Mouse (Mus musculus): ENCODE results near the gene Cd36. TPM values are rescaled to one million over a fixed set of nuclear protein-coding genes. Genes with fewer than 3 reads are reported as not detected.

The Cd36 gene
- polyA plus RNA-seq, 1 experiment = 7.7 TPM

DNA sequence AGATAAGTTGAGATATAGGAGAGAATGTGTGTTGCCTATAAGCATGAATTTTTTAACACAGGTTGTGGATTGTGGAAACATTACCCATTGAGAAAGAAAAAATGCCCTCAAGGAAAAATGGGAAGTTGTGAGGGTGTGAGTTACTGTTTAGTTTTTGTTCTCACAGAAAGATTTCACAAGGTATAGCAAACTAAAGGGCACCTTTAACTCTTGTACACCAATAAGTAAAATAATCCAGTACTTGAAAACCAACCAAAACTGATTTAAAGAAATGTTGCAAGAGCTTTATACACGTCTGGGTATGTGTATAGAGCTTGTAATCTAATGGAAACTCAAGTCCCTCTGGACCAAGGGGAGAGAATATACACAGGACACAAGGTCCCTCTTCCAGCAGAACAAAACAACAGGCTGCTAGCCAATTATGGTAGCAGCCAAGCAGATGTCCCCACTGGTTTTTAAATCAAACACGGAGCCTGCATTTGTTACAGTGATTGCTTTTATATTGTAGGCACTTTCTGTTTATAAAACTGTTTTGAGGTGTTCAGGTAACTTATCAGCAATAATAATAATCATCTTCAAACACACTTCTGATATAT lies 5.1 kb upstream of the Cd36 start:
- no peak overlapping the region for H3K4me3 ChIP-seq
- TF ChIP-seq POLR2A (IDR thresholded peaks at IDR 0.05; ENCODE audit: insufficient read length, low read depth) = no peak
- TF ChIP-seq E2F4 (IDR thresholded peaks at IDR 0.05; ENCODE audit: insufficient read depth) = no peak
- TF ChIP-seq MAX (IDR thresholded peaks at IDR 0.05; ENCODE audit: low read depth) = no peak
- TF ChIP-seq TCF12 (IDR thresholded peaks at IDR 0.05; ENCODE audit: insufficient read depth, poor library complexity, severe bottlenecking) = no peak
- TF ChIP-seq CEBPB (IDR thresholded peaks at IDR 0.05; ENCODE audit: insufficient read depth, poor library complexity, severe bottlenecking) = no peak
- no peak for TF ChIP-seq MYOG (IDR thresholded peaks at IDR 0.05; ENCODE audit: control insufficient read depth in 1 of 3, insufficient read depth in 1 of 3, insufficient read length in 2 of 3, low read depth in 2 of 3)
- no peak for TF ChIP-seq TCF3 (IDR thresholded peaks at IDR 0.05; ENCODE audit: insufficient read length, low read depth)
- TF ChIP-seq MYOD1 (IDR thresholded peaks at IDR 0.05; ENCODE audit: control insufficient read depth in 1 of 3, insufficient read length in 2 of 3, low read depth in 2 of 3) = no peak
- no peak for TF ChIP-seq REST (IDR thresholded peaks at IDR 0.05; ENCODE audit: insufficient read depth, insufficient read length)
- no peak overlapping the region for H3K4me2 ChIP-seq (ENCODE audit: low read depth)
- no peaks in the 10 kb centered on the region for H3K36me3 ChIP-seq (ENCODE audit: control insufficient read depth, insufficient read depth)
- H3ac ChIP-seq (ENCODE audit: control insufficient read depth, insufficient read length) = no peak overlapping the region
- H3K27me3 ChIP-seq (ENCODE audit: control insufficient read depth, insufficient read depth, insufficient read length) = no peaks in the 10 kb centered on the region
- H3K79me2 ChIP-seq (ENCODE audit: control insufficient read depth, insufficient read depth) = no peaks in the 10 kb centered on the region

DNA sequence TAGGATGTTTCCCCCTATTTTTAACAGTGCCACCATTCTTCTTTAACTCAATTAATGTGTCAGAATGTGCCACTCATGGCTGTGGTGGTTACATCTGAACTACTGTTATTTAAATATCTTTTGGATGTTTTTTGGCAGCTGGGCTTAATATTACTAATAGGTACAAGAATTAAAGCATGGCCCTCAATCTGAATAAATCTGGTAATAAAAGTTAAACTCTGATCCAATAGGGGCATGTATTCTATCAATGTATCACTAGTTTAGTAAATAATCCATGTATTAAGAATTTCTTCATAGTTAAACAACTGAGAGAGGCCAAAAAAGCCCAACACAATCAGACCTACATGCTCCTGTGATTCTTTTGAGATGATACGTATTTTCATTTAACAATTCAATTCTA lies 690 bp upstream of the Cd36 start:
- Histone ChIP-seq H3K4me2 (ENCODE audit: low read depth) (no peak overlapping the region), H3K36me3 (ENCODE audit: control insufficient read depth, insufficient read depth) (no peaks in the 10 kb centered on the region), H3K79me2 (ENCODE audit: control insufficient read depth, insufficient read depth) (no peaks in the 10 kb centered on the region), H3ac (ENCODE audit: control insufficient read depth, insufficient read length) (no peak overlapping the region), H3K4me3 (no peak overlapping the region), H3K27me3 (ENCODE audit: control insufficient read depth, insufficient read depth, insufficient read length) (no peaks in the 10 kb centered on the region)
- no peak for TF ChIP-seq SRF (IDR thresholded peaks at IDR 0.05; ENCODE audit: control insufficient read depth, insufficient read length, low read depth)
- TF ChIP-seq POLR2A (IDR thresholded peaks at IDR 0.05; ENCODE audit: insufficient read length, low read depth) = no peak

DNA sequence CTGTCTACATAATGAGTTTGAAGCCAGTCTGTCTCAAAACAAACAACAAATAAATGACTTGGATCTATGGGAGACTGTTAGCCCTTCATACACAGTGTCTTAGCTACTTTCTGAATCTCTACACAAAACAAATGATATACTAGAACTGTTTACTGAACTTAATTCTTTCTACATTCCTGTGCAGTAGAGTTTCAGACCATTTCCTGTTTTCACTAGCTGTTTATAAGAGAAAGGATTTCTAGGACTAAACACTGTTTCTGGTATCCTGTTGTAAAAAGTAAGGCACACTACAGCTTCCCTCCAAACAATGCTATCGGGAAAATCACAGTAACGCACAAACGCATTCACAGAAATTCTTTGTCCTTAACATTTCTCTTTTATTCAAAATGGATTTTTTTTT lies 2.2 kb downstream of the Cd36 start:
- no peaks in the 10 kb centered on the region for H3K27me3 ChIP-seq (ENCODE audit: control insufficient read depth, insufficient read depth, insufficient read length)
- no peak for TF ChIP-seq POLR2AphosphoS2 (IDR thresholded peaks at IDR 0.05; ENCODE audit: insufficient read length, low read depth)
- TF ChIP-seq SRF (IDR thresholded peaks at IDR 0.05; ENCODE audit: control insufficient read depth, insufficient read length, low read depth) = no peak
- no peak for TF ChIP-seq MYOD1 (IDR thresholded peaks at IDR 0.05; ENCODE audit: control insufficient read depth in 1 of 3, insufficient read length in 2 of 3, low read depth in 2 of 3)
- H3K4me3 ChIP-seq = no peak overlapping the region
- H3K4me2 ChIP-seq (ENCODE audit: low read depth) = peak overlapping the region; percentile 16
- H3ac ChIP-seq (ENCODE audit: control insufficient read depth, insufficient read length) = no peak overlapping the region
- no peaks in the 10 kb centered on the region for H3K36me3 ChIP-seq (ENCODE audit: control insufficient read depth, insufficient read depth)
- no peaks in the 10 kb centered on the region for H3K79me2 ChIP-seq (ENCODE audit: control insufficient read depth, insufficient read depth)

DNA sequence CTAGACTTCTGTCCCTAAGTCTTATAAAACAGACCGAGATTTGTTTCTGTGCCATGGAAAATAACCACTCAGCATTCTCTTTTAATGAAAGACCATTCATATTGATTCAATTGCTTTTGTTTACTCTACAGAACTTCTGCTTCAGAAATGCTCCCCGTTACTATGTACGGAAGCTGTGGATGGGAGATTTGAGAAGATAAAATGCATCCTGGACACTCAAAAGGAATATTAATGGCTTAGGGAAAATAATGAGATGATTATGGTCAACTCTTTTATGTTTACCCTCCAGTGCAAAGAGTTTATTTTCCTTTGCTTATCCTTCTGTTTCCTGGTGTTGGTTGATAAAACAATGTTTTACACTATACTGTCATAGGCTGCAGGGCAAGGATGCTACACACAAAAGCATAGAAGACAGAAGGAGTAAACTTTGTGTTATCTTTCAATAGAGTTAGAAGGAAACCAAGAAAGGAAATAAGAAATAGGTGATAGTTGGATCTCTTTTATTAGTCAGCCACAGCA lies 5.2 kb downstream of the Cd36 start:
- H3K27me3 ChIP-seq (ENCODE audit: control insufficient read depth, insufficient read depth, insufficient read length) = no peaks in the 10 kb centered on the region
- H3K79me2 ChIP-seq (ENCODE audit: control insufficient read depth, insufficient read depth) = no peaks in the 10 kb centered on the region
- no peak overlapping the region for H3ac ChIP-seq (ENCODE audit: control insufficient read depth, insufficient read length)
- no peak overlapping the region for H3K4me3 ChIP-seq
- no peaks in the 10 kb centered on the region for H3K36me3 ChIP-seq (ENCODE audit: control insufficient read depth, insufficient read depth)
- H3K4me2 ChIP-seq (ENCODE audit: low read depth) = no peak overlapping the region
- no peak for TF ChIP-seq SRF (IDR thresholded peaks at IDR 0.05; ENCODE audit: control insufficient read depth, insufficient read length, low read depth)
- no peak for TF ChIP-seq MAX (IDR thresholded peaks at IDR 0.05; ENCODE audit: low read depth)

DNA sequence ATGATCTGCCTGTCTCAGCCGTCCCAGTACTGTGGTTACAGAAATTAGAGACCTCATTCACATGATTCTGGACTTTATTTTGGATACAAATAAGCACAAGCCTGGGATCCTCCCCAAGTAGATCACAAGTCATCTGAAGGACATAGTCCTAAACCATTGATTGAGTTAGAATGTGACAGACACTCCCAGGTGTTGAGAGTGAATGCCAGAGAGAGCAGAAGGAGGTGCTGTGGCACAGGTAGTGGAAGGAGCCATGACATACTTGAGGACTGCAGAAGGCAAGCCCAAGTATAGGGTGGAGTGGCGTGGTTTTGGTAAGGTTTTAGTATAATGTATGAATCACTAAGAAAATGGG lies 7.1 kb downstream of the Cd36 start:
- no peaks in the 10 kb centered on the region for H3K79me2 ChIP-seq (ENCODE audit: control insufficient read depth, insufficient read depth)
- H3ac ChIP-seq (ENCODE audit: control insufficient read depth, insufficient read length) = no peak overlapping the region
- no peaks in the 10 kb centered on the region for H3K27me3 ChIP-seq (ENCODE audit: control insufficient read depth, insufficient read depth, insufficient read length)
- no peak overlapping the region for H3K4me3 ChIP-seq
- H3K4me2 ChIP-seq (ENCODE audit: low read depth) = no peak overlapping the region
- TF ChIP-seq MYOD1 (IDR thresholded peaks at IDR 0.05; ENCODE audit: control insufficient read depth in 1 of 3, insufficient read length in 2 of 3, low read depth in 2 of 3) = peak in 1 of 3 experiments; percentile 65
- TF ChIP-seq E2F4 (IDR thresholded peaks at IDR 0.05; ENCODE audit: insufficient read depth) = no peak
- no peaks in the 10 kb centered on the region for H3K36me3 ChIP-seq (ENCODE audit: control insufficient read depth, insufficient read depth)

DNA sequence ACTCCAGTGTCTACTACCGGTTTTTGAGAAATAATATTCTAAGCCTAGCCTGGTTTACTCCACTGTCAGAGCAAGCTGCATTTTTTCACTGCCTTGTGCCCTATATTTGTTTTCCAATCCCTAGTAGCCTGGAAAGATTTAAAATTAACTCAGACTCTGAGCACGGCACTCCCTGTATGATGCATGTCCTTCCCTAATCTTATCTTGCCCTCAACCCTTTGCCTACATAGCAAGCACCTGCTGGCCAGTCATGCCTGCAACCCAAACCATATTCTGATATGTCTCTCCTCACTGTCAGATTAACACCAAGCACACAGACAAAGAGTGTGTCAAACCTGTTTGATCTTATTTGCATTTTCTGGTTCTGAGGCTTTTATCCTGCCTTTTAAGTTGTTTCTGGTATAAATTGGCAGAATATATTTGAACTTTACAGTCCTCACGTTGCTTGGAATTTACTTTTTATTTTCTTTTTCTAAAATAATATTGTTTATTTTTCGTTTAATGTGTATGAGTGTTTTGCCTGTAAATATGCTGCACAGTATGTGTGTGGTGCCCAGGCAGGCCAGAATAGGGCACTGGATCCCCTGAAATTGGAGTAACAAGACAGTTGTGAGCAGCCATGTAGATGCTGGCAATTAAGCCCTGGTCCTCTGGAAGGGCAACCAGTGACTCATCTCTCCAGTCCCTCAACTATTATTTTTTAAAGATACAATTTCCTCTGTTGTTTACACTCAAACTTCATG lies 7.6 kb downstream of the Cd36 start:
- TF ChIP-seq E2F4 (IDR thresholded peaks at IDR 0.05; ENCODE audit: insufficient read depth) = no peak
- TF ChIP-seq USF1 (IDR thresholded peaks at IDR 0.05; ENCODE audit: low read depth) = no peak
- TF ChIP-seq POLR2AphosphoS2 (IDR thresholded peaks at IDR 0.05; ENCODE audit: insufficient read length, low read depth) = no peak
- peak in 2 of 3 experiments; percentile 11 to 50 for TF ChIP-seq MYOG (IDR thresholded peaks at IDR 0.05; ENCODE audit: control insufficient read depth in 1 of 3, insufficient read depth in 1 of 3, insufficient read length in 2 of 3, low read depth in 2 of 3)
- no peak for TF ChIP-seq REST (IDR thresholded peaks at IDR 0.05; ENCODE audit: insufficient read depth, insufficient read length)
- no peak for TF ChIP-seq TCF3 (IDR thresholded peaks at IDR 0.05; ENCODE audit: insufficient read length, low read depth)
- peak in 2 of 3 experiments; percentile 4 to 79 for TF ChIP-seq MYOD1 (IDR thresholded peaks at IDR 0.05; ENCODE audit: control insufficient read depth in 1 of 3, insufficient read length in 2 of 3, low read depth in 2 of 3)
- Histone ChIP-seq H3ac (ENCODE audit: control insufficient read depth, insufficient read length) (no peak overlapping the region), H3K4me3 (no peak overlapping the region), H3K4me2 (ENCODE audit: low read depth) (no peak overlapping the region), H3K36me3 (ENCODE audit: control insufficient read depth, insufficient read depth) (no peaks in the 10 kb centered on the region), H3K79me2 (ENCODE audit: control insufficient read depth, insufficient read depth) (no peaks in the 10 kb centered on the region), H3K27me3 (ENCODE audit: control insufficient read depth, insufficient read depth, insufficient read length) (no peaks in the 10 kb centered on the region)

All from myocyte (in vitro differentiated cells).